In the genomic region with DNA sequence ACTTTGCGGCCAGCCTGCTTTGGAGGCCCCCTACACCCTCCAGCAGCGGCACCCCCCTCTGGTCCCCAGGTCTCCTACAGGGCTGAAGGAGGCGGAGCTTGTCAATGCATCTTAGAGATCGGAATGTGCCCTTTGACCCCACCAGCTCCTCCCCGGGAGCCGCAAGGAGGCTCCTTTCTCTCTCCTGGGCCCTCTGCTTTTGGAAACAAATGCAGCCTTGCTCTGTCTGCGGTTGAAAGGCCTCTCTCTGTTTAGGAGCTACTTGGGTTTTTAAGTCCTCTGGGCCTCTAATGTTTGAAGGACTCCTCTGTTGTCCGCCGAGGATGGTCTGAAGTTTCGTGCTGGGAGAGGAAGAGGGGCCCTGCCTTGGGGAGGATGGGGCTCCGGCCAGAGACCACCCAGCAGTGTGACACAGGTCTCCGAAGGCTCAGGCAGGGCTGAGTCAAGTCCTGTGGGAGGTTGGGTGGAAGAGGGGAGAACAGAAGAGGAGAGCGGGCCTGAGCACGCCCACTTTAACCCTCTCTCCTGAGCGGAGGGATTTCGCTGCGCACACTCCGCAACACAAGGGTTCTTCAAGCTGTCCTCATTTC, we compare ENCODE assay signal across 12 mouse cellular contexts.
DNase-seq lines count a peak whose midpoint lies in the region; ATAC-seq lines count a peak whose summit lies in the region.
"Had no signal": no experiment of that assay in that cellular context is flagged by ENCODE, and none has a peak within 500 bp of the region (broad histone marks: within the 10 kb centered on the region; RNA-seq: fewer than 3 reads in every experiment).

No protein-coding gene starts in this region.

- WGBS in heart, embryonic 16.5 days, result 38% methylated on average over 18 of the region's 18 CpGs
- WGBS in embryonic facial prominence, embryonic 10.5 days, result 1% methylated on average over 18 of the region's 18 CpGs
- 19% methylated on average over 18 of the region's 18 CpGs for WGBS in kidney, embryonic 15.5 days
- 4% methylated on average over 18 of the region's 18 CpGs for WGBS in neural tube, embryonic 11.5 days

- no peak for DNase-seq in heart, postnatal 25 days (ENCODE audit: low spot score)
- DNase-seq in embryonic facial prominence, embryonic 10.5 days (ENCODE audit: low spot score), result peak; percentile 89
- DNase-seq in neural tube, embryonic 11.5 days (ENCODE audit: low spot score), result peak; percentile 75
- DNase-seq in layer of hippocampus, adult 9-10 months (ENCODE audit: low spot score), result no peak
- no peak for DNase-seq in frontal cortex, postnatal 36 days (ENCODE audit: low spot score in 2 of 2)
- DNase-seq in right cerebral cortex, adult 2 months (ENCODE audit: low spot score in 2 of 2), result no peak
- DNase-seq: thymus, adult 2 months had no signal

- H3K36me3 ChIP-seq in heart, embryonic 16.5 days (ENCODE audit: control insufficient read depth, insufficient read depth), result no peaks in the 10 kb centered on the region
- H3K36me3 ChIP-seq in embryonic facial prominence, embryonic 10.5 days (replicated peaks), result peaks cover 4% of the 10 kb centered on the region; the same call in 1 of the 2 replicates
- no peaks in the 10 kb centered on the region for H3K36me3 ChIP-seq in kidney, embryonic 15.5 days
- no peaks in the 10 kb centered on the region for H3K36me3 ChIP-seq in neural tube, embryonic 11.5 days (ENCODE audit: control insufficient read depth, insufficient read depth, low read length)
- H3K36me3 ChIP-seq: hindbrain, embryonic 15.5 days had no signal

- H3K9ac ChIP-seq in heart, embryonic 16.5 days (ENCODE audit: low read length), result 0 out of 2 replicates have a peak overlapping the region, but pooled peaks have one; percentile 30
- no peak overlapping the region for H3K9ac ChIP-seq in kidney, embryonic 15.5 days
- H3K9ac ChIP-seq in neural tube, embryonic 11.5 days (ENCODE audit: low read length), result peak overlapping the region; percentile 31
- H3K9ac ChIP-seq: hindbrain, embryonic 15.5 days had no signal

- H3K27ac ChIP-seq in heart, embryonic 16.5 days (ENCODE audit: low read length), result 0 out of 2 replicates have a peak overlapping the region, but pooled peaks have one; percentile 6
- H3K27ac ChIP-seq in embryonic facial prominence, embryonic 10.5 days (replicated peaks), result peak overlapping the region; percentile 93
- H3K27ac ChIP-seq in kidney, embryonic 15.5 days, result peak overlapping the region; percentile 91
- peak overlapping the region; percentile 80 for H3K27ac ChIP-seq in neural tube, embryonic 11.5 days (ENCODE audit: low read depth, low read length)
- H3K27ac ChIP-seq: hindbrain, embryonic 15.5 days had no signal

- no peak overlapping the region for H3K4me3 ChIP-seq in heart, embryonic 16.5 days (ENCODE audit: low read length)
- peak overlapping the region; percentile 39 for H3K4me3 ChIP-seq in embryonic facial prominence, embryonic 10.5 days
- H3K4me3 ChIP-seq in kidney, embryonic 15.5 days (replicated peaks), result no peak overlapping the region
- no peak overlapping the region for H3K4me3 ChIP-seq in neural tube, embryonic 11.5 days (ENCODE audit: low read depth, low read length)
- H3K4me3 ChIP-seq: hindbrain, embryonic 15.5 days; myocyte had no signal

- H3K27me3 ChIP-seq in heart, embryonic 16.5 days (ENCODE audit: control insufficient read depth, insufficient read depth, low read length), result 0 out of 2 replicates have a peak, but pooled peaks cover 2% of the 10 kb centered on the region
- H3K27me3 ChIP-seq in embryonic facial prominence, embryonic 10.5 days (replicated peaks; ENCODE audit: low read depth, poor library complexity, severe bottlenecking), result peaks cover 19% of the 10 kb centered on the region; the same call in 1 of the 2 replicates
- peaks cover under 1% of the 10 kb centered on the region; the same call in 1 of the 2 replicates for H3K27me3 ChIP-seq in kidney, embryonic 15.5 days
- no peaks in the 10 kb centered on the region for H3K27me3 ChIP-seq in neural tube, embryonic 11.5 days (ENCODE audit: control insufficient read depth, insufficient read depth, low read length)
- H3K27me3 ChIP-seq: CH12.LX had no signal

- H3K4me2 ChIP-seq in heart, embryonic 16.5 days (ENCODE audit: low read depth, low read length), result peak overlapping the region; percentile 8; the same call in 1 of the 2 replicates
- H3K4me2 ChIP-seq in kidney, embryonic 15.5 days, result peak overlapping the region; percentile 28
- H3K4me2 ChIP-seq in neural tube, embryonic 11.5 days (ENCODE audit: low read depth), result peak overlapping the region; percentile 16
- H3K4me2 ChIP-seq: hindbrain, embryonic 15.5 days had no signal

- peaks cover 3% of the 10 kb centered on the region; the same call in 1 of the 2 replicates for H3K9me3 ChIP-seq in heart, embryonic 16.5 days (replicated peaks; ENCODE audit: control insufficient read depth, low read length)
- H3K9me3 ChIP-seq in embryonic facial prominence, embryonic 10.5 days, result peaks cover 12% of the 10 kb centered on the region
- H3K9me3 ChIP-seq in kidney, embryonic 15.5 days (replicated peaks), result no peaks in the 10 kb centered on the region
- 0 out of 2 replicates have a peak, but pooled peaks cover 4% of the 10 kb centered on the region for H3K9me3 ChIP-seq in neural tube, embryonic 11.5 days (ENCODE audit: control insufficient read depth, low read length)
- H3K9me3 ChIP-seq: hindbrain, embryonic 15.5 days had no signal

- intact Hi-C loops in heart, postnatal 25 days (cut with DNase I), result no loop called here

- peaks cover 4% of the 10 kb centered on the region; the same call in 1 of the 2 replicates for H3K4me1 ChIP-seq in heart, embryonic 16.5 days (ENCODE audit: control insufficient read depth, insufficient read depth, low read length)
- peaks cover 64% of the 10 kb centered on the region for H3K4me1 ChIP-seq in embryonic facial prominence, embryonic 10.5 days
- H3K4me1 ChIP-seq in kidney, embryonic 15.5 days, result peaks cover 21% of the 10 kb centered on the region
- peaks cover 14% of the 10 kb centered on the region for H3K4me1 ChIP-seq in neural tube, embryonic 11.5 days (ENCODE audit: control insufficient read depth, insufficient read depth, low read length)

- no peak; the same call in 1 of the 2 replicates for ATAC-seq in heart, embryonic 16.5 days (replicated peaks; ENCODE audit: extremely low read depth, insufficient read depth, low FRiP score)
- ATAC-seq in kidney, embryonic 15.5 days (replicated peaks; ENCODE audit: low FRiP score), result peak; percentile 74
- peak; percentile 37; the same call in 1 of the 2 replicates for ATAC-seq in neural tube, embryonic 11.5 days (ENCODE audit: insufficient read depth, low FRiP score, low TSS enrichment)

Comparison
In these comparisons a context has a peak if more than half of its experiments do, and no peak if none do; other contexts are left out.
1. H3K27ac ChIP-seq: peak in every context shown above with its lines; median percentile 93 in embryonic facial prominence, embryonic 10.5 days; 91 in kidney, embryonic 15.5 days; 80 in neural tube, embryonic 11.5 days; 6 in heart, embryonic 16.5 days.
2. DNase-seq: peak in embryonic facial prominence, embryonic 10.5 days (single experiment) and neural tube, embryonic 11.5 days (single experiment); none in heart, postnatal 25 days (single experiment), layer of hippocampus, adult 9-10 months (single experiment), frontal cortex, postnatal 36 days (0 of 2) and right cerebral cortex, adult 2 months (0 of 2).
3. Peak in every context shown above with its lines, with median percentiles within 50 percentile points of each other: H3K4me2 ChIP-seq.